Mouse (Mus musculus) cerebellum, adult 11 months (tissue): Measurements from ENCODE around the gene Aspg.

ENCODE experiments used
- DNase-seq: peaks from one replicate; pipeline ENCODE4 v3.0.0; 2022

The Aspg gene

DNA sequence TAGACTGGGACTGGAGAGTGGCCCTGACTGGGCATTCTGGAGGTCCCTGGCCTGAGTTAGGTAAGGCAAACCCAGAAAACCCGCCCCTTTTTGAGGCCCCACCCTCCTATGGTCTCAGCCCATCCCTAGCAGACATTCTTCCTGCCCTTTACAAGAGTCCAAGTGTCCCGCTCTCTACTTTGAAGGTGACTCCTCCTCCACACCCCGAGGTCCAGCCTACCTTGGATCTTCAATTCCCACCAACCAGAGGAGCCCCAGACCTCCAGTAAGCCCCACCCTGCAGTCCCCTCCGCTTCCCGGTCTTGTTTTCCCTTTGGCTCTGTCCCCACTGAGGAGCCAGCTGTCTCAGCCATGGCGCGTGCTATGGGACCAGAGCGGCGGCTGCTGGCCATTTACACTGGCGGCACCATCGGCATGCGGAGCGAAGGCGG is at the start of gene Aspg:
Gene Aspg, plus strand, starts transcription at position 139 of the 431 bp plus-strand sequence.
- no peak for DNase-seq

GRCm38 (mm10) chr12:112077651-112078050 is 28.8 kb upstream of the Aspg start:
- peak; percentile 45 for DNase-seq

- no peak for DNase-seq
These were observed 26.6 kb upstream of the Aspg start for GRCm38 (mm10) chr12:112079911-112080310.

DNA sequence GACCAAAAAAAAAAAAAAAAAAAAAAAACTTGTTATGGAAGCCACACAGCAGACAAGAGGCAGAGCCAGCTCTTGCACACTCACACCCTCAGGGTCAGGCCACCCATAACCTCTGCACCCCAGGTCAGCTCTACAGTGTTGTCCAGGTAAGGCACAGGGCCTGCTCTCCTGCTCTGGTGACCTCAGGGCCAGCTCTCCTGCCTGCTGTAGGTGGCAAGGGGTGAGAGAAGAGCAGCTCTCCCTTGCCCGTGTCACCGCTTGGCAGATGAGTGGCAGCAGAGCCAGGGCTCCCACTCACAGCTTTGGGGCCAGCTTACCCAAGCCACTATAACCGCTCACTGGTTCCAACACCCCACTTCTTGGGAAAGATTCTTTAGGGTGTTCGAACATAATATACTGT is 25.6 kb upstream of the Aspg start:
- no peak for DNase-seq

GRCm38 (mm10) chr12:112082241-112082640 is 24.2 kb upstream of the Aspg start:
- DNase-seq = no peak

GRCm38 (mm10) chr12:112086250-112086649 is 20.2 kb upstream of the Aspg start:
- no peak for DNase-seq

- DNase-seq = no peak
These were observed 19.8 kb upstream of the Aspg start for GRCm38 (mm10) chr12:112086726-112087125.

- no peak for DNase-seq
These were observed 17.7 kb upstream of the Aspg start for GRCm38 (mm10) chr12:112088609-112089324.

- peak; percentile 69 for DNase-seq
These were observed 15.4 kb upstream of the Aspg start for GRCm38 (mm10) chr12:112091054-112091453.

- DNase-seq = no peak
These were observed 12.1 kb upstream of the Aspg start for GRCm38 (mm10) chr12:112094261-112094880.

DNA sequence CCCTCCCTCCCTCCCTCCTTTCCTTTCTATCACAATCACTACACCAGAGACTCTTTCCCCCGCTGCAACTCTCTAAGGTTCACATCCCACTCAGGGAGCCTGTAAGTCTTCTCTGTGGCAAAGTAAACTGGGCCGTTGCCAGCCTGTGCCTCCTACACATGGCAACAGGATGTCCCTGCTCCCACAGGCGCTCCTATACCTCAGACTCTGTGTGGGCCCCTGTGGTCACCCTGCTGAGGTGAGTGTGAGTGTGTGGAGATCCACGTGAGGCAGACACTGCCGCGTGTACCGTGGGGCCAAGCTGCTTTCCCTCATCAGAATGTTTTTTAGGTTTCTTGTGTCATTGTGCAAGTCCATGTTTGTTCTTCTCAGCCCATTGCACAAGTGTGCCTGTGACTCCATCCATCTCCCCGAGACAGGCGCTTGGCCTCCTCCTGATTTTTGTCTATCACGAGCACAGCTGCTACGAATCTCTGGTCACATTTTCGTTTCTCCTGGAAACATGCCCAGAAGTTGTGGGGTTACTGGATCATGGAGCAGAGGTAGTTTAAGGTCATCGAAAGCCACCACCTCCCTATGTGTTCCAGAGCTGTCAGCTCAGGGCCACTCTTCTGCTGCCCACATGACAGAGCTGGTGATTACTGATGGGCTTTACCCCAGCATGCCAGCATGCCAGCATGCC is 10.3 kb upstream of the Aspg start:
- DNase-seq = no peak

DNA sequence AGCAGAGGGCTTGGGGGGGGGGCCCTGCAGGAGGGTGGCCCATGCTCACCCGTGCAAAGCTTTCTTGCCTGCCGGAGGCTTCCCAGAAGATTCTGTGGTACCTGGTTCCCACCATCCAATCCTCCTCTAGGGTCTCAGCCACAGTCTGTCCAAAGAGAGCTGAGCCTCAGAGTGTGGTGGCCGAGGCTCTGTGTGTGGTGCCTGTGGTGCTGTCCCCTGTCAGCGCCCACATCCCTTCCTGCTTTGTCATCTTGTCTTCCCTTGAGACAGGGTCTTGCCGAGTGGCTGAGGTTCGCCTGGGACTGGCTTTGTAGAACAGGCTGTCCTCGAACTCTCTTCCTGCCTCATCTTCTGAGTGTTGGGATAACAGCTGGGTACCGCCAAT is 9.8 kb upstream of the Aspg start:
- no peak for DNase-seq

- DNase-seq = no peak
These were observed 6.4 kb upstream of the Aspg start for GRCm38 (mm10) chr12:112100106-112100505.

- DNase-seq = no peak
These were observed 5.4 kb upstream of the Aspg start for GRCm38 (mm10) chr12:112101045-112101444.

DNA sequence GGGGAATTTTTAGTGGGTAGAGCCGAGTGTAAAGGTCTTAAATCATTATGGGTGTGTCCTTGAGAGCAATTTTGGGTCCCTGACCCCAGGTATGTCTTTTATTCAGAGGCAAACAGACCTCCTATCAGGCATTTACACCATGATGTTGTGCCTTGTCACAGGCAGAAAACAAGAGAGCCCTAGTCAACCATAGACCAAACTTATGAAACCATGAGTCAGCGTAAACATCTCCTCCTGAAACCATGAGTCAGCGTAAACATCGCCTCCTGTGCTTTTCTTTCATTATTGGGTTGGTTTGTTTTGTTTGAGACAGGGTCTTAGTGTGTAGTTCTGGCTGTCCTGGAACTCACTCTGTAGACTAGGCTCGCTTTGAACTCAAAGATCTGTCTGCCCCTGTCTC is 3.3 kb upstream of the Aspg start:
- no peak for DNase-seq

DNA sequence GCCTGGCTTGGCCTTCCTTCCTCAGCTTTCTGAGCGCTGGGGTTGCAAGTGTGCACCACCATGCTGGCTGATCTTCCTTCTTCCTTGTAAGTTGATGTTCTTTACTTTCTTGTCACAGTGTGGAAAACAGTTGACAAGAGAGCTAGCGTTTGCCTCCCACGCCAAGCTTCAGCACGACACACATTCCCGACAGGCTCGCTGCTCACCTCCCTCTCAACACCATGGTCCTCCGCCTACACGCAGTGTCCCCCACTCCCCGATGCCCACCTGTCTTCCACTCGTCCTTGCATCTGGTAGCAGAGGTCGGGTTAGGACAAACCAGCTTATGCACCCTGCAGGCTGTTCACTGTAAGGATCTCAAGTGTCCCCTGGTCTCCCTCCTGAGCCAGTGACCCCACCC is 1.6 kb upstream of the Aspg start:
- no peak for DNase-seq

- DNase-seq = no peak
These were observed 1.2 kb downstream of the Aspg start for GRCm38 (mm10) chr12:112107685-112108084.

- no peak for DNase-seq
These were observed 2.4 kb downstream of the Aspg start for GRCm38 (mm10) chr12:112108696-112109445.

- no peak for DNase-seq
These were observed 3.2 kb downstream of the Aspg start for GRCm38 (mm10) chr12:112109701-112110100.

DNA sequence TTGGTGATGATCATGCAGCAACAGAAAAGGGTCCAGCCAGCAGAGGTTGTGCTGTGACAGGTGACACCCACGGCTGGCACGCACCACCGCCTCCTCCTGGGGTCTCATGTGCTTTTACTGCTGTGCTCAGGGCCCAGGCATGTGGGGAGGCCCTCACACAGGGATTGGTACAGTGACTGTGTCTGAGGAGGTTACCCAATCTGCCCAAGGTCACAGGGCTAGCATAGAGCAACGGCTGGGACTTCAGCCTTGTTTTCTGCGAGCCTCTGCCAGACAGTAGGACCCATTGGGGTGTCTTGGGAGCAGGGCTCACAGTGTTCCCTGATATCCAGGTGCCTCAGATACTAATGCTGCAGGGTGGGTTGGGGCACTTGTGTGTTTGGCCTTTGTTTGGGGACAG is 4.8 kb downstream of the Aspg start:
- no peak for DNase-seq

DNA sequence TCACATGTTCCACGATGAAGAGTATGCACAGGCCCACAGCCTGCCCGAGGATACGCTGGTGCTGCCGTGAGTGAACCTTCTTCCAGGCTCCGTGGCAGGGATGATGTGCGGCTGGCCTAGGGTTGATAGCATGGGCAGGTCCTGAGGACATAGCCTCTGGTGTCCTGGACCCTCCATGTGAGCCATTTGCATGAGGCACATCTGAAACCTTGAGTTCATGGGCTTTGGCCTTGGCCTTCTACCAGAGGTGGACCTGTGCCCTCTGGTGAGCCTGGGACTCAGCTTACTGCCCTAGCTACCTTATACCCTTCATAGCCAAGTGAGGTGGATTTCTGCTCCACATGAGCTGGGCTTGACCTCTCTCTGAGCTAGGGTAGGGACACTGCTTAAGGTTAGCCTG is 5.8 kb downstream of the Aspg start:
- no peak for DNase-seq

- no peak for DNase-seq
These were observed 6.4 kb downstream of the Aspg start for GRCm38 (mm10) chr12:112112686-112113396.

DNA sequence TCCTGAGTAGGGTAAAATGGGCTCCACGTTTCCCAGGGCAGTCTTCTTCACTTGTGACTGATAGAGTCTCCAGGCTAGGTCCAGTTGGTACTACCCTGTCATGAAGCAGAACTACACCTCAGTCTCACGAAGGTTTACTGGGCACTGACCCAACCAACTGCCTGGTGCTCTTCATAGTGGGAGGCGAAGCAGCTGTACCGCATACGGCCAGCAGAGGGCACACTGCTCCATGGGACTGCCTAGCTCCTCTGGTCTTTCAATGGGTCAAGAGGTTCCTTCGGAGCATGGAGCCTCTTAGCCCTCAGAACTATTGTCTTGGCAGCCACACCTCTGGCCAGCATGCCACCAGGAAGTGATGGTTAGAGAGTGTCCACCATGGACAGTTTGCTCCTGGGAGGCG is 7.2 kb downstream of the Aspg start:
- peak; percentile 67 for DNase-seq
